Mouse (Mus musculus): Measurements from ENCODE around the gene Trim47. TPM values are rescaled to one million over a fixed set of nuclear protein-coding genes. Genes with fewer than 3 reads are reported as not detected.
A peak's percentile ranks its signal among the peaks of the same experiment; 100 is the strongest.
"Not testable (repeated sequence)": the region's sequence is repeated elsewhere in the genome, so short reads cannot be mapped to it uniquely, and the experiment has no call there.

Gene Trim47
- total RNA-seq, 2 experiments from 2014 or later: 5.2 to 8.0 TPM

DNA sequence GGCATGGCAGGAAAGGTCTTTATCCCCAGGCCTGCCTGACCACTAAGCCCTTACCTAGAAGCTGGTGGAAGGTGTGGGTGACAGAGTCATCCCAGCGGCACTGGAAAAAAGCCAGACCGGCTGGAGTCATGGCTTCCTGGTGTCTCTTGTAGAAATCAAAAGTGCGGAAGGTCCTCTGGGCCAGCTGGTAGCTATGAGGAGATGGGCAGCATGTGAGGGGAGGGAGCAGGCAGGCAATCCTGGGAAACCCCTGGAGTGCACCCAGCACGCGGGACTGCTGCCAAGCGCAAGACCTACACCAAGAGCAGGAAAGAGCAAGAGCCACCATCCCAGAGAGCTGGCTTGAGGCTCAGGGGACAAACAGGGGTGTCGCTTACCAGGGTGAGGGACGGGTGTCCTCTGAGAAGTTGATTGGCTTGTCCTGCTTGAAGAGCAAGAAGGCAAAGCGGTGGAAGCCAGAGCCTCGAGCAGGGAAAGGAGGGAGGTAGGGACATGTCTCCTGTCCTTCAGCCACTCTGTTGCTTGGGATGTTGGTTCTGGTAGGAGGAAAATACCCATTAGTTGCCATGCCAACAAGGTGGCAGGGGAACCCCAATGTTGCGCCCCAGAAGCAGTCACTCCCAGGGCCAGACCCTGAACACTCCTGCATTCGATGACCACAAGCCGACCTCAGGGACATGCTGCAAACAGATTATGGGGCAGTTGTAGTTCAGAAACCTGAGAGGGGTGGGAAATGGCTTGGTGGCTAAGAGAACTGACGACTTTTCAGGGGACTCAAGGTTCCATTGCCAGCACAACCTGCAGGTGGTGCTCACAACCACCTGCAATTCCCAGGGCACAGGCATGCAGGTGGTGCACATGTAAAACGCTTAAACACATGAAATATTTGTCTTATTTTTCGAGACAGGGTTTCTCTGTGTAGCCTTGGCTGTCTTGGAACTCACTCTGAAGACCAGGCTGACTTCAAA, 5.6 kb upstream of the Trim47 start:
- intact Hi-C loops (cut with DNase I): loop anchor here (5.0 kb wide), 2 partner anchors 110 to 195 kb away; no protein-coding TSS in a partner anchor
- H3K4me3 ChIP-seq: no peak overlapping the region
- TF ChIP-seq CTCF (IDR thresholded peaks at IDR 0.05): peak; percentile 26
- no peak overlapping the region for H3K27ac ChIP-seq
- no peak for DNase-seq (ENCODE audit: extremely low spot score in 1 of 2, low spot score in 2 of 2)

DNA sequence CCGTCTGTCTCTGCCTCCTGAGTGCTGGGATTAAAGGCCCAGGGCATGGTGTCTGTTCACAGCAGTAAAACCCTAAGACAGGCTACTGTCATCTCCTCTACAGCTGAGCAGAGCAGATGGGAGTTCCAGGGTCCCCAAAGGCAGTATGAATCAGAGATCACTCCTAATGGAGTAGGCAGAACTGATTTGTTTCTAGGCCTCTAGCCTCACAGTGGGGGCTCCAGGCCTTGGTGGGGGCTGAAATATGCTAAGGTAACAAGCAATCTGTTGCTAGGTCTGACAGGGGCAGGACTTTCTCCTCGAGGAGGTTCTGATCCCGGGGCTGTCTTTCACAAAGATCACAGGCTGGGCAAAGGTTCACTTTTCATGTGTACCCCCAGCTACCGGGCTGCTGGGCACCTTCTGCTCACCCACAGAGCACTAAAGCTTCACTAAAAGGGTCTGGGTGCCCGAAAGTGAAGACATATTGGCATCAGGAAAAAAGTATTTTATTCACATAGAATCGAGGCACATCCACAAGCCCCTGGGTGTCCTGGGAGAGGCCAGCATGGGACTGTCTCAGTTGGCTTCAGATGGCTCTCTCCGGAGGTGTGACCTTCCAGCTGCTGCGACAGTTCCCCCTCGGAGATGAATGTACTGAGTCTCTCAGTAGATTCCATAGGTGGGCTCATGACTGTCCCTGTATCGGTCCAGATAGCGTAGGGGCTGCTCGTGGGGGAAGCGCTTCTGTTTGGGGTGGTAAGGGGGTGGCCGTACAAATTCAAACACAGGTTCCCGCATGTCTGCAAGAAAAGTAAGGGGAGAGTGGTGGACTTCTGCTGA, 4.5 kb upstream of the Trim47 start:
- TF ChIP-seq CTCF (IDR thresholded peaks at IDR 0.05): no peak
- DNase-seq (ENCODE audit: extremely low spot score in 1 of 2, low spot score in 2 of 2): no peak
- peak overlapping the region; percentile 82 for H3K4me3 ChIP-seq
- peak overlapping the region; percentile 93 for H3K27ac ChIP-seq
- intact Hi-C loops (cut with DNase I): loop anchor here (5.0 kb wide), 2 partner anchors 109 to 194 kb away; no protein-coding TSS in a partner anchor

DNA sequence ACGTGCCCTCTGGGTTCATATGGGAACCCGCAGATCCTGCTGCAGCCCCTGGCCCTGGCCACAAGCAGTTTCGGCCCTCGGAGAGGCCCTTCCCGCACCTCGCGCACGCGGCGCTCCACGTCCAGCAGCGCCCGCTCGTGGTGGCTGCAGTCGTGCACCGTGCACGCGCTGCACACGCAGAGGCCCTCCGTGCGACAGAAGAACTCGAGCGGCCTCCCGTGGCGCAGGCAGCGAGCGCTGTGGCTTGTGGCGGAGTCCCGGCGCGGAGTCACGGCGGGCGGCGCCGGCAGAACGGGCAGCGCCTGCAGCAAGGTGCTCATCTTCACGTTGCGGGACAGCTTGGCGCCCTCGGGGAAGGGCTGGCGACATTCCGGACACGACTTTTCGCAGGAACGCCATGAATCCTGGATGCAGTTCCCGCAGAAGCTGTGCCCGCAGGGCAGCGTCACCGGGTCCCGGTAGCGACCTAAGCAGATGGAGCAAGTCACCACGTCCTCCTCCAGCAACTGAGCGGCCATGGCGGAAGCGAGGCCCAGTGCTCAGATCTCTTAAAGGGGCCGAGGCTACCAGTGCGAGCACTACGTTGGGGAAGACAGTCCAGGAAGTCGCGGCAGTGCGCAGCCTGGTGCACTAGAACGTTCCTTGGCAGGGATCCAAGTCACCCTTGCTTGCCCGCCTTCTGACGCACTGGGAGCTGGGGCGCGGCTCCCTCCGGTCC, 3.6 kb upstream of the Trim47 start, which contains the start of gene Trim65:
Gene Trim65, minus strand, starts transcription at position 641 of the 718 bp plus-strand sequence.
- H3K4me3 ChIP-seq: peak within 1 kb of the TSS; percentile 82
- peak within 1 kb of the TSS; percentile 93 for H3K27ac ChIP-seq
- TF ChIP-seq CTCF (IDR thresholded peaks at IDR 0.05): peak; percentile 85
- peak; percentile 88 to 89 for DNase-seq (ENCODE audit: extremely low spot score in 1 of 2, low spot score in 2 of 2)
- intact Hi-C loops (cut with DNase I): loop anchor here (1.0 to 5.0 kb wide), 3 partner anchors 43 to 193 kb away; no protein-coding TSS in a partner anchor

DNA sequence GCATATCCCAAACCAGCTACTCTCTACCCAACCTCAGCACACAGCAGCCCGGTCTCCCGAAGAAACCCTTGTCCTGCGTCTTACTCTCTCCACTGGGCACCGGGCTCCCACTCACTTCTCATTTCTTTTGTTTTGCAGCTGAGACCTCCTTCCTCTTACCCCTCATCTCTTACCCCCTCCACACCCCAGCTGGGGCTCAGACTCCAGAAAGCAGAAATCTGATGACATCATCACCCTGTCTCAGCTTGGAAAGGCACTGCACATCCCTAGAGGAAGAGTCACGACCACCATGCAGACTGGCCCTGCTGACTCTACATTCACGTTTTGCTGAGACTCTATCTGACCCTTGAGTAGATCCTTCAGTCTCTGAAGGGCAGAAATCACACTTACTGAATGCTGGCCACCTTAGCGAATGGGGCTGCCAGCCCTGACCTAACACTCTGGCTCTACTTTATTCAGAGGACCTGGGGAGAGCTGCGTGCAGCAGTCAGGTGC, 3.0 kb upstream of the Trim47 start:
- DNase-seq (ENCODE audit: extremely low spot score in 1 of 2, low spot score in 2 of 2): no peak
- H3K4me3 ChIP-seq: peak overlapping the region; percentile 82
- intact Hi-C loops (cut with DNase I): loop anchor here (1.0 to 5.0 kb wide), 3 partner anchors 43 to 193 kb away; no protein-coding TSS in a partner anchor
- peak overlapping the region; percentile 93 for H3K27ac ChIP-seq
- no peak for TF ChIP-seq CTCF (IDR thresholded peaks at IDR 0.05)

DNA sequence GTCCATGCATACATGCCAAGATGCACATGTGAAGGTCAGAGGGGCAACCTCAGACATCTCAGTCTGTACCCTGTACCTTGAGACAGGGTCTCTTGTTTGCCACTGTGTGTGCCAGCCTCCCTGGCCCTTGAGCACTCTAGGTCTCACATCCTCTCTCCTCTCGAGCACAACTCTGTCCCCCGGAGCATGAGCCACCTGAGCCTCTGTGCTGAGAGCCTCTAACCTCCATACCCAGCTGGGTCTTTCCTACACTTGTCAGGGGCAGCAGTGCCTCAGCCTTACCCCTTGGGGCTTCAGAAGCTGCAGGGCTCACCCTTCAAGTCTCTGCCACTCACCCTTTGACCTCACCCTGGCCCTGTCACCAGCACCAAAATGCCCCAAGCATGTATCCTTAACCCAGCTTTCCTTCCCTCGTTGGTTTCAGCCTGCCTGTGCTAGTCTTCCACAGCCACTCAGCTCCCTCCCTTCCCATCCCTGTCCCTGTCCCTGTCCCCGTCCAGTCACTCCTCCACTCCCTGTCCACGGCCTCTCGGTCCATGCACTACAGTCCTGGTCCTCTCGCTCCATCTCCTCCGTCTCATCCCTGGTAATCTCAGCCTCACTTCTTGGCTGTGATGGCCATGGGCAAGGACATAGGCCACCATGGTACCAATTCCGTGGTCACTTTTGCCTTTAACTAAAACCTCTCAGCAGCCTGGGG, 2.2 kb upstream of the Trim47 start:
- DNase-seq (ENCODE audit: extremely low spot score in 1 of 2, low spot score in 2 of 2): no peak
- TF ChIP-seq CTCF (IDR thresholded peaks at IDR 0.05): no peak
- Histone ChIP-seq H3K4me3 (no peak overlapping the region), H3K27ac (no peak overlapping the region)
- intact Hi-C loops (cut with DNase I): no loop called here

DNA sequence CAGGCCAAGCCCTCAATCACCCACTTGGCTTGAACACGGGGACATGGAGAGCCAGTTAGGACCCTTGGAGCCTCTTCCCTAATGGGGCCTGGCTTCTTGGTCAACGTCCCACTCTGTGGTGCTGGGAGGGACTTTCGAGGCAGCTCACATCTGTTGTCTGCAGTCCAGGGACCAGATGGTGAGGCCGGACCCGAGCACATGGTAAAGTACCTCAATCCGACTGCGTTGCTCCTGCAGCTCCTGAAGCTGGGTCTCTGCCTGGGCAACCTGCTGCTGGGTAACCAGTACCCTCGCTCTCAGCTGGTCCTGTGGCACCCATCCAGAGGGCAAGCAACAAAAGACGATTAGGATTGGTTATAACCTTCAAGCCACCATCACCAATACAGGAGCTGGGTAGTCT, 976 bp upstream of the Trim47 start:
- no peak for TF ChIP-seq CTCF (IDR thresholded peaks at IDR 0.05)
- no peak for DNase-seq (ENCODE audit: extremely low spot score in 1 of 2, low spot score in 2 of 2)
- intact Hi-C loops (cut with DNase I): no loop called here
- no peak overlapping the region for H3K27ac ChIP-seq
- H3K4me3 ChIP-seq: no peak overlapping the region

DNA sequence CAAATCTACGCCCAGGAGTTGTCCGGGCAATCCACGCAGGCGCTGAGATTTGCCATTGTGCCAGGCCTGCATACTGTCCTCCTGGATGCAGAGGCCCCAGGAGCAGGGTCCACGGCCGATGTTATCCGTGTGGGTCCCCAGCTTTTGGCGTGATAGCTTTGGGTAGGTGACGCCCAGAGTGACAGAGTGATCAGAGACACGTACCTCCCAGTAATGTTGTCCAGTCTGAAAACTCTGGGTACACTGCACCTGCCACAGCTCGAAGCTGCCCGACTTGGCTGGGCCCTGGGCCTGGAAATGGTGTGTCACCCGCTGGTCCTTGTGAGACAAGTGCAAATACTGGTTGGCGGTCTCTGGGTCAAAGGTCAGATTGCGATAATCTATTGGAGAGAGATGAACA, 749 bp downstream of the Trim47 start:
- DNase-seq (ENCODE audit: extremely low spot score in 1 of 2, low spot score in 2 of 2): no peak
- TF ChIP-seq CTCF (IDR thresholded peaks at IDR 0.05): no peak
- intact Hi-C loops (cut with DNase I): no loop called here
- Histone ChIP-seq H3K4me3 (no peak overlapping the region), H3K27ac (no peak overlapping the region)

DNA sequence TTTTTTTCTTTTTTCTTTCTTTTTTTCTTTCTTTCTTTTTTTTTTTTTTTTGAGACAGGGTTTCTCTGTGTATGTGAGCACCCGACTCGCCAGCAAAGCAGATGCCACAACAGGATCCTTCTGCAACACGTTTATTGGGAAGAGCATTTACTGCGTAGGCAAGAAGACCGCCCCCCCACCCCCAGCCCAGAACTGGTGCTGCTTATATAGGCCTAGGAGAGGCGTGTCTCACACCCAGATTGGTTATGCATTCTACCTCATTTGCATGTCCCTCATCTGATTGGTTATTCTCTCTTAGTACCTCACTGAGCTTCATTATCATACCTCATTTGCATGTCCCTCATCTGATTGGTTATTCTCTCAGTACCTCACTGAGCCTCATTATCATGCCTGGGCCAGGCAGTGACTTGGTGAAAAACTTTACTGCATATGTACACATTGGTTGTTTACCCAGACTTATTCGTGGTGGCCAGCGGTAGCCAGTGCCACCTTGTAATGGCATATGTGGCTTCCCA, 5.2 kb downstream of the Trim47 start:
- intact Hi-C loops (cut with DNase I); H3K27ac ChIP-seq; DNase-seq (ENCODE audit: extremely low spot score in 1 of 2, low spot score in 2 of 2); H3K4me3 ChIP-seq: not testable (repeated sequence)

DNA sequence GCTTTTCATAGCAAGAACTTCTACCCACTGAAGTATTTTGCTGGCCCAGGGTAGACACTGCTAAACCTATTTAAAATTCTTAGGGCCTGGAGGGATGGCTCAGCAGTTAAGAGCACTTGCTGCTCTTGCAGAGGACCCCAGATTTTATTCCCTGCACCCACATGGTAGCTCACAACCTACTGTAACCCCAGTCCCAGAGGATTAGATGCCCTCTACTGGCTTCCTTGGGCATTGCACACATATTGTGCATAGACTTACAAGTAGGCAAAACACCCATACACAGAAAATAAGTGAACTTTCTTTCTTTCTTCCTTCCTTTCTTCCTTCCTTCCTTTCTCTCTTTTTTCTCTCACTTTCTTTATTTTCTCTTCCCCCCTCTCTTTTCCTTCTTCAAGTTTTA, 9.2 kb downstream of the Trim47 start:
- intact Hi-C loops (cut with DNase I): no loop called here
- Histone ChIP-seq H3K4me3 (no peak overlapping the region), H3K27ac (no peak overlapping the region)
- DNase-seq (ENCODE audit: extremely low spot score in 1 of 2, low spot score in 2 of 2): no peak
- TF ChIP-seq CTCF (IDR thresholded peaks at IDR 0.05): peak; percentile 29

DNA sequence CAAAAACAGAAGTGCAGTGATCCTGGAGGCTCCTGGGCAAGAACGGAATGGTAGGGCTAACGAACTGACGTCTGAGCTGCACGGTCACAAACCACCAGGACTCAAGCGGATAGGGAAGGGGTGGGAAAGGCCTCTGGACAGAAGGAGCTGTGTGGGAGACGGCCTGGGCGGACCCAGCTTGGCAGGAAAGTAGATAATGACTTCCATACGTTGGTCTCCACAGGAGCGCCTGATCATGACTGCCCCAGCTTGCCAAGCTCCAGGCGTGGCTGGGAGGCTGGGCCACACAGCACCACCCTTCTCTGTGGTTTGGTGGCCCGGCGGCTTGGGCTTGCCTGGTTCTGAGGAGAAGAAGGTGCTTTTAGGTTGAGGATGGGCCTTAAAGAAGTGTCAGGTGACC, 9.8 kb downstream of the Trim47 start:
- Histone ChIP-seq H3K4me3 (no peak overlapping the region), H3K27ac (no peak overlapping the region)
- DNase-seq (ENCODE audit: extremely low spot score in 1 of 2, low spot score in 2 of 2): no peak
- intact Hi-C loops (cut with DNase I): no loop called here
- no peak for TF ChIP-seq CTCF (IDR thresholded peaks at IDR 0.05)
